Mouse (Mus musculus): ENCODE results near the gene Zfp518a.

DNA sequence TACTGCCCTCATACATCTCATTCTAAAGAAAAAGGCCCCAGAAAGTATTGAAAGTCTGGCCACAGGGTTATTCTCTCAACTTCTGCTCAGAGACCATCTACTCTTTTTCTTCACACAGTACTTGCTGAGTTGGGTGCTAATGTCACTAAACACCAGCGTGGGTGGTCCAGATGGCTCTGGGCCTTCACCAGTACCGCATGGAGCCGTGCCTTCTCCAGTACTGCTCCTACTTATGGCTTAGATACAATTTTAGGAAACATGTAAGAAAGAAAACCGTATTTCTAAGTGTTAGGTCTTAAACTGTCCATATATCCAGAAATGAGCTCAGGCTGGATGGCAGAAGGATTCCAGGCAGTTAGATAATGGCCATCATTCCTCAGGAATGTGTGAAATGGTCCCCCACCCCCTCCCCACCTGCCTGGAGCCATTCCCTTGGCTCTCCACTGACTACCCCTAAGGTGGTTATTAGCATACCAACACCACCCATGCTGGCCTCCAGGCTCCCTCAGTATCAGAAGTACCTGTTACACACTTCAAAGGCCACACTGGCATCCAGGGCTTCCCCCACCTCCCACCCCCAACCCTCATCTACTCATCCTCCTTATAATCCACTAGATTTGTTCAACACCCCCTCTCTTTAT, 52.6 kb downstream of the Zfp518a start:
- TF ChIP-seq POLR2A (IDR thresholded peaks at IDR 0.05; ENCODE audit: insufficient read length, low read depth) (no peak), USF1 (IDR thresholded peaks at IDR 0.05; ENCODE audit: low read depth) (no peak), POLR2AphosphoS2 (IDR thresholded peaks at IDR 0.05; ENCODE audit: insufficient read length, low read depth) (no peak), CEBPB (IDR thresholded peaks at IDR 0.05; ENCODE audit: insufficient read depth, poor library complexity, severe bottlenecking) (no peak), MYOD1 (IDR thresholded peaks at IDR 0.05; ENCODE audit: control insufficient read depth in 1 of 3, insufficient read length in 2 of 3, low read depth in 2 of 3) (no peak), REST (IDR thresholded peaks at IDR 0.05; ENCODE audit: insufficient read depth, insufficient read length) (no peak), MAX (IDR thresholded peaks at IDR 0.05; ENCODE audit: low read depth) (no peak), MYOG (IDR thresholded peaks at IDR 0.05; ENCODE audit: control insufficient read depth in 1 of 3, insufficient read depth in 1 of 3, insufficient read length in 2 of 3, low read depth in 2 of 3) (no peak), SRF (IDR thresholded peaks at IDR 0.05; ENCODE audit: control insufficient read depth, insufficient read length, low read depth) (no peak), TCF12 (IDR thresholded peaks at IDR 0.05; ENCODE audit: insufficient read depth, poor library complexity, severe bottlenecking) (no peak)

All from myocyte (in vitro differentiated cells).